Mouse (Mus musculus): Measurements from ENCODE around the gene Gm14496.
"Not testable (repeated sequence)": the region's sequence is repeated elsewhere in the genome, so short reads cannot be mapped to it uniquely, and the experiment has no call there.

DNA sequence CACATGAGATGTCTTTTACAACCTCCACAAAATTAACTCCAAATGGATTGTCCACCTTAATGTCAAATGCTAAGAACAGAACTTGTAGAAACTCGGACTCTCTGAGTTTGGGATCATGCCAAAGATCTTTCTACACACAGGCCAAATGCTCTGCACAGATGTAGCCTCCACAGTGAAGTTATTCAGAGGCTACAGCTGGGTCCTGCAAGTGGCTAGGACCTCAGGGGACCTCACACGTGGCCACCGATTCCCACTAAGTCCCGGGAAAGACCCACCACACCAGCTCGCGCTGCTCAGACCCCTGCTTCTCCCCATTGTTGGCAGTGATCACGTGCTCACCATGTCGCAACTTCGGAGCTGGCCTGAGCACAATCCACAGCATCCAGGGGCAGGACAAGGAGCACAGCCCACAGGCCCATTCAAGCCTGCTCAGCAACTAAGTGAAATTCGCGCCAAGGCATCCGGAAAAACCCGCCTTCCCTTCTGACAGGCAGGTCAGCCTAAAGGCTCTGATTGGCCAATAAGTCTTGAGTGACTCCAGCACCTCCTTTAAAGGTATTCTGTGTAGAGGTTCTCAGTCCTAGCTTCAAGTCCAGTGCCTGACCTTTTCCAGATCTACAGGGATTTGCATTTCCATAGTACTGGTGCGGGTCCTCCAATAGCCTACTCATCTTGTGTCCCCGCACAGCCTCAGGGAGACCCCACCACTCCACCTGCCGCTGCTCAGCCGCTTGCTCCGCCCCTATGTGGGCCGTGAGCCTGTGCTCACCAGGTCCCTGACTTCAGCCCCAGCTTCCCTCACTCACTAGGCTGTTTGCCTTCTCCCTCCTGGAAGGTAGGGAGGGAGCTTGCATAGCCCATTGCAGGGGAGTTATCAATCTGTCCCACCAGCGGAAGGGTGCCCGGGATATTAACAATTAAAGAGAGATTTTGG lies 37.9 kb upstream of the Gm14496 start:
- not testable (repeated sequence) for TF ChIP-seq CTCF (IDR thresholded peaks at IDR 0.05; ENCODE audit: low read depth, low read length); GATA1 (IDR thresholded peaks at IDR 0.05; ENCODE audit: borderline replicate concordance, low read length)

Measured in G1E (cell line).